ENCODE assay signal across 13 mouse cellular contexts in the genomic region with DNA sequence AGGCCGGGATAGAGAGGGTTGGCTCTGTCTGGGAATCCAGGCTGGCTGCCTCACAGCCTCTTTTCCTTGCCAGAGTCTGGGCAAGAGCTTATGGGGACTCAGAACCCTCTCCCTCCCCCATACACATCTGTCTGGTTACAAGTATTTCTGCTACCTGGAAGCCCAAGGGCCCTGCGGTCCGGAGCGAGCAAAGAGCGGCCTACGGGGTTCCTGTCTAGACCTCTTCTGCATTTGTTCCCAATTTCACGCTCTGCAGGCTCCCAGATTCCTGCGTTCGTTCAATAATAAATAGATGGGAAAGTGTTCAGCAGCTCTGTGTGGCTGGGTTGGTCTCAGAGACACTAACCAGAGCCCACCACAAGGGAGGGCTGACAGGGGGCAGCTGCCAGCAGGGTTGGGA. TPM values are rescaled to one million over a fixed set of nuclear protein-coding genes. Genes with fewer than 3 reads are reported as not detected.
DNase-seq lines count a peak whose midpoint lies in the region; ATAC-seq and TF ChIP-seq lines count a peak whose summit lies in the region.
"Had no signal": no experiment of that assay in that cellular context is flagged by ENCODE, and none has a peak within 500 bp of the region (broad histone marks: within the 10 kb centered on the region; RNA-seq: fewer than 3 reads in every experiment).

No protein-coding gene starts in this region.

- H3K4me2 ChIP-seq in forebrain, postnatal 0 days (ENCODE audit: low read depth), result no peak overlapping the region
- no peak overlapping the region for H3K4me2 ChIP-seq in midbrain, embryonic 13.5 days (replicated peaks)
- no peak overlapping the region for H3K4me2 ChIP-seq in midbrain, embryonic 11.5 days
- H3K4me2 ChIP-seq in hindbrain, embryonic 14.5 days (replicated peaks), result no peak overlapping the region

- DNase-seq in forebrain, embryonic 10.5 days (ENCODE audit: extremely low spot score, low spot score), result peak; percentile 27
- DNase-seq in forebrain, postnatal 0 days, result no peak
- no peak for DNase-seq in midbrain, embryonic 11.5 days (ENCODE audit: low spot score, missing footprints)
- DNase-seq in hindbrain, embryonic 14.5 days (ENCODE audit: low spot score), result no peak
- peak; percentile 53 for DNase-seq in thymus, postnatal 14 days
- no peak for DNase-seq in kidney, adult 11 months
- no peak for DNase-seq in cerebellum, postnatal 10 days

- 51% methylated on average over 9 of the region's 9 CpGs for WGBS in forebrain, embryonic 10.5 days
- 37% methylated on average over 9 of the region's 9 CpGs for WGBS in forebrain, postnatal 0 days
- 24% methylated on average over 9 of the region's 9 CpGs for WGBS in midbrain, embryonic 13.5 days
- WGBS in midbrain, embryonic 11.5 days, result 27% methylated on average over 9 of the region's 9 CpGs
- WGBS in hindbrain, embryonic 14.5 days, result 21% methylated on average over 9 of the region's 9 CpGs

- peak overlapping the region; percentile 64 for H3K27ac ChIP-seq in forebrain, embryonic 10.5 days
- H3K27ac ChIP-seq in forebrain, postnatal 0 days (ENCODE audit: low read depth, low read length), result no peak overlapping the region
- H3K27ac ChIP-seq in midbrain, embryonic 13.5 days, result 0 out of 2 replicates have a peak overlapping the region, but pooled peaks have one; percentile 25
- H3K27ac ChIP-seq in midbrain, embryonic 11.5 days (ENCODE audit: low read depth, low read length), result no peak overlapping the region
- 0 out of 2 replicates have a peak overlapping the region, but pooled peaks have one; percentile 30 for H3K27ac ChIP-seq in hindbrain, embryonic 14.5 days

- no peaks in the 10 kb centered on the region for H3K36me3 ChIP-seq in forebrain, embryonic 10.5 days (replicated peaks)
- H3K36me3 ChIP-seq in forebrain, postnatal 0 days (ENCODE audit: insufficient read depth), result no peaks in the 10 kb centered on the region
- no peaks in the 10 kb centered on the region for H3K36me3 ChIP-seq in midbrain, embryonic 13.5 days
- no peaks in the 10 kb centered on the region for H3K36me3 ChIP-seq in midbrain, embryonic 11.5 days (ENCODE audit: control insufficient read depth, insufficient read depth, low read length)
- H3K36me3 ChIP-seq in hindbrain, embryonic 14.5 days (replicated peaks; ENCODE audit: control insufficient read depth, insufficient read depth), result no peaks in the 10 kb centered on the region

- H3K4me3 ChIP-seq in forebrain, embryonic 10.5 days, result no peak overlapping the region
- H3K4me3 ChIP-seq in forebrain, postnatal 0 days (ENCODE audit: low read depth, low read length), result no peak overlapping the region
- H3K4me3 ChIP-seq in midbrain, embryonic 13.5 days (replicated peaks), result no peak overlapping the region
- no peak overlapping the region for H3K4me3 ChIP-seq in midbrain, embryonic 11.5 days (ENCODE audit: low read depth, low read length)
- no peak overlapping the region for H3K4me3 ChIP-seq in hindbrain, embryonic 14.5 days (replicated peaks; ENCODE audit: low read length)
- H3K4me3 ChIP-seq: myocyte had no signal

- H3K9ac ChIP-seq in forebrain, postnatal 0 days, result no peak overlapping the region
- no peak overlapping the region for H3K9ac ChIP-seq in midbrain, embryonic 13.5 days (replicated peaks)
- no peak overlapping the region for H3K9ac ChIP-seq in midbrain, embryonic 11.5 days (ENCODE audit: low read length)
- no peak overlapping the region for H3K9ac ChIP-seq in hindbrain, embryonic 14.5 days

- H3K4me1 ChIP-seq in forebrain, embryonic 10.5 days, result peaks cover 37% of the 10 kb centered on the region
- peaks cover 6% of the 10 kb centered on the region; the same call in 1 of the 2 replicates for H3K4me1 ChIP-seq in forebrain, postnatal 0 days (ENCODE audit: insufficient read depth)
- peaks cover 26% of the 10 kb centered on the region for H3K4me1 ChIP-seq in midbrain, embryonic 13.5 days (replicated peaks)
- peaks cover 7% of the 10 kb centered on the region for H3K4me1 ChIP-seq in midbrain, embryonic 11.5 days (ENCODE audit: control insufficient read depth, insufficient read depth, low read length)
- peaks cover 21% of the 10 kb centered on the region for H3K4me1 ChIP-seq in hindbrain, embryonic 14.5 days (replicated peaks; ENCODE audit: control insufficient read depth, insufficient read depth, low read length)

- peaks cover 6% of the 10 kb centered on the region; the same call in 1 of the 2 replicates for H3K27me3 ChIP-seq in forebrain, embryonic 10.5 days (ENCODE audit: poor library complexity, severe bottlenecking)
- no peaks in the 10 kb centered on the region for H3K27me3 ChIP-seq in forebrain, postnatal 0 days (ENCODE audit: insufficient read depth, low read length)
- H3K27me3 ChIP-seq in midbrain, embryonic 13.5 days, result no peaks in the 10 kb centered on the region
- no peaks in the 10 kb centered on the region for H3K27me3 ChIP-seq in midbrain, embryonic 11.5 days (ENCODE audit: control insufficient read depth, insufficient read depth, low read length)
- H3K27me3 ChIP-seq in hindbrain, embryonic 14.5 days (ENCODE audit: control insufficient read depth, insufficient read depth, low read length), result no peaks in the 10 kb centered on the region

- no peak for TF ChIP-seq CTCF in forebrain, postnatal 0 days (IDR thresholded peaks at IDR 0.05; ENCODE audit: low read depth)

- no peaks in the 10 kb centered on the region for H3K9me3 ChIP-seq in forebrain, embryonic 10.5 days
- no peaks in the 10 kb centered on the region for H3K9me3 ChIP-seq in forebrain, postnatal 0 days (ENCODE audit: low read length)
- no peaks in the 10 kb centered on the region for H3K9me3 ChIP-seq in midbrain, embryonic 13.5 days
- H3K9me3 ChIP-seq in midbrain, embryonic 11.5 days (ENCODE audit: control insufficient read depth, low read length), result no peaks in the 10 kb centered on the region
- H3K9me3 ChIP-seq in hindbrain, embryonic 14.5 days (ENCODE audit: control insufficient read depth, low read length), result no peaks in the 10 kb centered on the region

- ATAC-seq in forebrain, postnatal 0 days, result no peak
- ATAC-seq in midbrain, embryonic 13.5 days, result no peak; the same call in 1 of the 2 replicates
- ATAC-seq in midbrain, embryonic 11.5 days (ENCODE audit: low FRiP score), result no peak
- ATAC-seq in hindbrain, embryonic 14.5 days (ENCODE audit: low FRiP score), result no peak
- ATAC-seq: Patski had no signal

RNA-seq across cellular contexts. Expression of a gene that starts 19.7 kb away (rescaled TPM):
- polyA plus RNA-seq in forebrain, embryonic 10.5 days (2016; fragmentation: Nextera tagmentation; extraction: Ambion mirVana), result 0.05 and 0.16 TPM in 2 replicates
- 7.5 and 7.8 TPM in 2 replicates for total RNA-seq in forebrain, postnatal 0 days (2014; rRNA removed)
- 23.9 and 26.2 TPM in 2 replicates for polyA plus RNA-seq in forebrain, postnatal 0 days (2015; fragmentation: Nextera tagmentation; extraction: Ambion mirVana)
- polyA plus RNA-seq in midbrain, embryonic 13.5 days (2015; fragmentation: Nextera tagmentation; extraction: Ambion mirVana), result 0.68 and 1.1 TPM in 2 replicates
- polyA plus RNA-seq in midbrain, embryonic 11.5 days (2014; fragmentation: Nextera tagmentation; extraction: Ambion mirVana), result 0.10 and 0.15 TPM in 2 replicates
- 7.9 and 9.4 TPM in 2 replicates for polyA plus RNA-seq in hindbrain, embryonic 14.5 days (2014; fragmentation: Nextera tagmentation; extraction: Ambion mirVana)
- total RNA-seq: gastrocnemius, adult 18-20 months had no signal
- polyA plus RNA-seq: Patski had no signal

RNA-seq across cellular contexts. Expression of a gene that starts 42.5 kb away (rescaled TPM):
- not detected in 2 replicates for polyA plus RNA-seq in forebrain, embryonic 10.5 days (2016; fragmentation: Nextera tagmentation; extraction: Ambion mirVana)
- total RNA-seq in forebrain, postnatal 0 days (2014; rRNA removed), result 0.05 and 0.15 TPM in 2 replicates
- 0.09 and 0.15 TPM in 2 replicates for polyA plus RNA-seq in forebrain, postnatal 0 days (2015; fragmentation: Nextera tagmentation; extraction: Ambion mirVana)
- 0.19 and 0.82 TPM in 2 replicates for polyA plus RNA-seq in midbrain, embryonic 13.5 days (2015; fragmentation: Nextera tagmentation; extraction: Ambion mirVana)
- polyA plus RNA-seq in midbrain, embryonic 11.5 days (2014; fragmentation: Nextera tagmentation; extraction: Ambion mirVana), result 0.48 TPM in 1 of 2 replicates, not detected in the other
- 2.3 and 3.7 TPM in 2 replicates for polyA plus RNA-seq in hindbrain, embryonic 14.5 days (2014; fragmentation: Nextera tagmentation; extraction: Ambion mirVana)
- total RNA-seq: gastrocnemius, adult 18-20 months had no signal
- polyA plus RNA-seq: Patski had no signal

RNA-seq across cellular contexts. Expression of a gene that starts 43.4 kb away (rescaled TPM):
- polyA plus RNA-seq in forebrain, embryonic 10.5 days (2016; fragmentation: Nextera tagmentation; extraction: Ambion mirVana), result 3.8 and 5.3 TPM in 2 replicates
- total RNA-seq in forebrain, postnatal 0 days (2014; rRNA removed), result 24.5 and 32.9 TPM in 2 replicates
- 12.7 and 14.8 TPM in 2 replicates for polyA plus RNA-seq in forebrain, postnatal 0 days (2015; fragmentation: Nextera tagmentation; extraction: Ambion mirVana)
- 6.0 and 6.9 TPM in 2 replicates for polyA plus RNA-seq in midbrain, embryonic 13.5 days (2015; fragmentation: Nextera tagmentation; extraction: Ambion mirVana)
- polyA plus RNA-seq in midbrain, embryonic 11.5 days (2014; fragmentation: Nextera tagmentation; extraction: Ambion mirVana), result 3.9 and 5.9 TPM in 2 replicates
- 9.1 and 10.0 TPM in 2 replicates for polyA plus RNA-seq in hindbrain, embryonic 14.5 days (2014; fragmentation: Nextera tagmentation; extraction: Ambion mirVana)

RNA-seq across cellular contexts. Expression of a gene that starts 50.6 kb away (rescaled TPM):
- polyA plus RNA-seq in forebrain, embryonic 10.5 days (2016; fragmentation: Nextera tagmentation; extraction: Ambion mirVana), result not detected in 2 replicates
- total RNA-seq in forebrain, postnatal 0 days (2014; rRNA removed), result not detected in 2 replicates
- polyA plus RNA-seq in forebrain, postnatal 0 days (2015; fragmentation: Nextera tagmentation; extraction: Ambion mirVana), result 0.12 and 0.15 TPM in 2 replicates
- not detected in 2 replicates for polyA plus RNA-seq in midbrain, embryonic 13.5 days (2015; fragmentation: Nextera tagmentation; extraction: Ambion mirVana)
- not detected in 2 replicates for polyA plus RNA-seq in midbrain, embryonic 11.5 days (2014; fragmentation: Nextera tagmentation; extraction: Ambion mirVana)
- 0.32 TPM in 1 of 2 replicates, not detected in the other for polyA plus RNA-seq in hindbrain, embryonic 14.5 days (2014; fragmentation: Nextera tagmentation; extraction: Ambion mirVana)
- total RNA-seq: adrenal gland, postnatal 36 days; heart, postnatal 14 days had no signal

Comparison
In these comparisons a context has a peak if more than half of its experiments do, and no peak if none do; other contexts are left out.
1. DNase-seq: peak in forebrain, embryonic 10.5 days (single experiment) and thymus, postnatal 14 days (single experiment); none in forebrain, postnatal 0 days (single experiment), midbrain, embryonic 11.5 days (single experiment), hindbrain, embryonic 14.5 days (single experiment), kidney, adult 11 months (single experiment) and cerebellum, postnatal 10 days (0 of 2).
2. H3K27ac ChIP-seq: peak in forebrain, embryonic 10.5 days (single experiment), midbrain, embryonic 13.5 days (single experiment) and hindbrain, embryonic 14.5 days (single experiment); none in forebrain, postnatal 0 days (single experiment) and midbrain, embryonic 11.5 days (single experiment).